Mouse (Mus musculus): ENCODE results near the gene Ccn2. TPM values are rescaled to one million over a fixed set of nuclear protein-coding genes. Genes with fewer than 3 reads are reported as not detected.

Gene Ccn2
- polyA plus RNA-seq, 1 experiment from 2014 or later = 36.8 TPM

GRCm38 (mm10) chr10:24642796-24643580 lies 47.7 kb downstream of the Ccn2 start:
- H3K27ac ChIP-seq (replicated peaks) = no peak overlapping the region
- H3K9ac ChIP-seq = no peak overlapping the region
- no peak for ATAC-seq (ENCODE audit: extremely low read depth, insufficient number of reproducible peaks, low FRiP score, low TSS enrichment)
- H3K27me3 ChIP-seq (replicated peaks) = no peaks in the 10 kb centered on the region
- H3K36me3 ChIP-seq = no peaks in the 10 kb centered on the region
- no peaks in the 10 kb centered on the region for H3K9me3 ChIP-seq
- 74% methylated on average over 11 of the region's 11 CpGs for WGBS
- no peak overlapping the region for H3K4me2 ChIP-seq
- H3K4me3 ChIP-seq = no peak overlapping the region
- H3K4me1 ChIP-seq = peaks cover 17% of the 10 kb centered on the region

DNA sequence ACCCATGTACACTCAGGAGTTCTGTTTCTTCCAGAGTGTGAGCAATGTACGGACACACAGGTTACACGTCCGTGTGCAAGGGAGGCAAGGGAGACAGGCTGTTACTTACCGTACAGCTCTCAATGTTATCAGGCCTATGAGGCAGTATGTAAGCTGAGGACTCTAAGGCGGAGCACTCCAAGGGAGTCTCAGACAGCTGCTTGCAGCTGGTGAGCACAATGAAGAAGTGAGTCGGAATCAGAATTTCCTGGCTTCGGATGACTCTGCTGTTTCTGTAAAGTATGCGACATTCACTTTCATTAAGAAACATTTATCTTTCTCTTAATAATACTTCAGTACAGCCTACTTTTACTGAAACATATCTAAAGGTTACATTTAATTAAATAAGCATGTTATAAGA lies 49.9 kb downstream of the Ccn2 start:
- ATAC-seq (ENCODE audit: extremely low read depth, insufficient number of reproducible peaks, low FRiP score, low TSS enrichment) = no peak
- Histone ChIP-seq H3K36me3 (no peaks in the 10 kb centered on the region), H3K27ac (replicated peaks) (no peak overlapping the region), H3K9me3 (no peaks in the 10 kb centered on the region), H3K4me3 (no peak overlapping the region), H3K4me2 (no peak overlapping the region), H3K27me3 (replicated peaks) (no peaks in the 10 kb centered on the region), H3K4me1 (no peaks in the 10 kb centered on the region), H3K9ac (no peak overlapping the region)
- 82% methylated on average over 8 of the region's 8 CpGs for WGBS

Other genes with a start within 250 kb of the Ccn2 start
- gene Enpp1, start 116.7 kb downstream of the Ccn2 start, polyA plus RNA-seq (2015; fragmentation: Nextera tagmentation; extraction: Ambion mirVana) = 4.1 and 4.3 TPM in 2 replicates
- 1.7 and 2.1 TPM in 2 replicates for gene Enpp3, start 247.4 kb downstream of the Ccn2 start, polyA plus RNA-seq (2015; fragmentation: Nextera tagmentation; extraction: Ambion mirVana)